Mouse (Mus musculus): ENCODE results near the gene Slc25a23.
"Not testable (repeated sequence)": the region's sequence is repeated elsewhere in the genome, so short reads cannot be mapped to it uniquely, and the experiment has no call there.

- TF ChIP-seq POLR2A (IDR thresholded peaks at IDR 0.05; ENCODE audit: borderline replicate concordance, extremely low read depth, low read depth, low read length); CTCF (IDR thresholded peaks at IDR 0.05; ENCODE audit: insufficient read depth, low read length): not testable (repeated sequence)
Observed at GRCm38 (mm10) chr17:57051679-57052078, 8.0 kb downstream of the Slc25a23 start.

All from lung, adult 2 months (tissue).